Mouse (Mus musculus): ENCODE measurements around the gene Pcsk7. TPM values are rescaled to one million over a fixed set of nuclear protein-coding genes. Genes with fewer than 3 reads are reported as not detected.

The Pcsk7 gene
- polyA plus RNA-seq, 1 experiment: 17.2 TPM

- Histone ChIP-seq H3K4me3 (no peak overlapping the region), H3K36me3 (ENCODE audit: control insufficient read depth, insufficient read depth) (peaks cover 35% of the 10 kb centered on the region), H3ac (ENCODE audit: control insufficient read depth, insufficient read length) (no peak overlapping the region), H3K27me3 (ENCODE audit: control insufficient read depth, insufficient read depth, insufficient read length) (no peaks in the 10 kb centered on the region), H3K79me2 (ENCODE audit: control insufficient read depth, insufficient read depth) (no peaks in the 10 kb centered on the region), H3K4me2 (ENCODE audit: low read depth) (no peak overlapping the region)
- no peak for TF ChIP-seq POLR2A (IDR thresholded peaks at IDR 0.05; ENCODE audit: insufficient read length, low read depth)
Observed at GRCm38 (mm10) chr9:45961855-45962254, 55.6 kb downstream of the Pcsk7 start.

- Histone ChIP-seq H3K4me2 (ENCODE audit: low read depth) (no peak overlapping the region), H3K27me3 (ENCODE audit: control insufficient read depth, insufficient read depth, insufficient read length) (no peaks in the 10 kb centered on the region), H3K4me3 (no peak overlapping the region), H3ac (ENCODE audit: control insufficient read depth, insufficient read length) (no peak overlapping the region), H3K79me2 (ENCODE audit: control insufficient read depth, insufficient read depth) (no peaks in the 10 kb centered on the region), H3K36me3 (ENCODE audit: control insufficient read depth, insufficient read depth) (peaks cover 51% of the 10 kb centered on the region)
- TF ChIP-seq POLR2A (IDR thresholded peaks at IDR 0.05; ENCODE audit: insufficient read length, low read depth) (no peak), USF1 (IDR thresholded peaks at IDR 0.05; ENCODE audit: low read depth) (no peak), MAX (IDR thresholded peaks at IDR 0.05; ENCODE audit: low read depth) (no peak), SRF (IDR thresholded peaks at IDR 0.05; ENCODE audit: control insufficient read depth, insufficient read length, low read depth) (no peak), REST (IDR thresholded peaks at IDR 0.05; ENCODE audit: insufficient read depth, insufficient read length) (no peak), CEBPB (IDR thresholded peaks at IDR 0.05; ENCODE audit: insufficient read depth, poor library complexity, severe bottlenecking) (no peak), MYOD1 (IDR thresholded peaks at IDR 0.05; ENCODE audit: control insufficient read depth in 1 of 3, insufficient read length in 2 of 3, low read depth in 2 of 3) (no peak), TCF12 (IDR thresholded peaks at IDR 0.05; ENCODE audit: insufficient read depth, poor library complexity, severe bottlenecking) (no peak), TCF3 (IDR thresholded peaks at IDR 0.05; ENCODE audit: insufficient read length, low read depth) (no peak), MYOG (IDR thresholded peaks at IDR 0.05; ENCODE audit: control insufficient read depth in 1 of 3, insufficient read depth in 1 of 3, insufficient read length in 2 of 3, low read depth in 2 of 3) (no peak), POLR2AphosphoS2 (IDR thresholded peaks at IDR 0.05; ENCODE audit: insufficient read length, low read depth) (no peak), E2F4 (IDR thresholded peaks at IDR 0.05; ENCODE audit: insufficient read depth) (no peak)
Observed at GRCm38 (mm10) chr9:45963577-45963976, 57.3 kb downstream of the Pcsk7 start.

- Histone ChIP-seq H3ac (ENCODE audit: control insufficient read depth, insufficient read length) (no peak overlapping the region), H3K4me2 (ENCODE audit: low read depth) (no peak overlapping the region), H3K36me3 (ENCODE audit: control insufficient read depth, insufficient read depth) (peaks cover 27% of the 10 kb centered on the region), H3K27me3 (ENCODE audit: control insufficient read depth, insufficient read depth, insufficient read length) (no peaks in the 10 kb centered on the region), H3K79me2 (ENCODE audit: control insufficient read depth, insufficient read depth) (peaks cover 61% of the 10 kb centered on the region), H3K4me3 (no peak overlapping the region)
- TF ChIP-seq POLR2A (IDR thresholded peaks at IDR 0.05; ENCODE audit: insufficient read length, low read depth): no peak
- no peak for TF ChIP-seq POLR2AphosphoS2 (IDR thresholded peaks at IDR 0.05; ENCODE audit: insufficient read length, low read depth)
- TF ChIP-seq USF1 (IDR thresholded peaks at IDR 0.05; ENCODE audit: low read depth): no peak
- TF ChIP-seq CEBPB (IDR thresholded peaks at IDR 0.05; ENCODE audit: insufficient read depth, poor library complexity, severe bottlenecking): no peak
- TF ChIP-seq REST (IDR thresholded peaks at IDR 0.05; ENCODE audit: insufficient read depth, insufficient read length): no peak
- no peak for TF ChIP-seq TCF3 (IDR thresholded peaks at IDR 0.05; ENCODE audit: insufficient read length, low read depth)
- no peak for TF ChIP-seq E2F4 (IDR thresholded peaks at IDR 0.05; ENCODE audit: insufficient read depth)
- no peak for TF ChIP-seq MAX (IDR thresholded peaks at IDR 0.05; ENCODE audit: low read depth)
- TF ChIP-seq TCF12 (IDR thresholded peaks at IDR 0.05; ENCODE audit: insufficient read depth, poor library complexity, severe bottlenecking): no peak
- TF ChIP-seq MYOD1 (IDR thresholded peaks at IDR 0.05; ENCODE audit: control insufficient read depth in 1 of 3, insufficient read length in 2 of 3, low read depth in 2 of 3): no peak
Observed at GRCm38 (mm10) chr9:45976884-45977283, 70.6 kb downstream of the Pcsk7 start.

Other genes with a start within 250 kb of the Pcsk7 start
- gene Cep164, start 77.8 kb upstream of the Pcsk7 start, polyA plus RNA-seq (2012; fragmentation: generic; extraction: Trizol): 7.7 TPM
- gene Bace1, start 67.9 kb upstream of the Pcsk7 start, polyA plus RNA-seq (2012; fragmentation: generic; extraction: Trizol): 14.5 TPM
- gene Rnf214, start 414 bp downstream of the Pcsk7 start, polyA plus RNA-seq (2012; fragmentation: generic; extraction: Trizol): 14.6 TPM
- 142 TPM for gene Tagln, start 29.6 kb downstream of the Pcsk7 start, polyA plus RNA-seq (2012; fragmentation: generic; extraction: Trizol)
- gene Sidt2, start 48.8 kb downstream of the Pcsk7 start, polyA plus RNA-seq (2012; fragmentation: generic; extraction: Trizol): 59.9 TPM
- 86.8 TPM for gene Pafah1b2, start 106.2 kb downstream of the Pcsk7 start, polyA plus RNA-seq (2012; fragmentation: generic; extraction: Trizol)
- 29.4 TPM for gene Sik3, start 106.3 kb downstream of the Pcsk7 start, polyA plus RNA-seq (2012; fragmentation: generic; extraction: Trizol)

Data from myocyte (in vitro differentiated cells).